Mouse (Mus musculus) liver, embryonic 14.5 days (tissue): Measurements from ENCODE around the gene Ndufaf8. TPM values are rescaled to one million over a fixed set of nuclear protein-coding genes. Genes with fewer than 3 reads are reported as not detected.

ENCODE experiments used
- ATAC-seq: fragments of 200-750 bp; cut with Nextera tagmentation; 2 replicates; pipeline ENCODE4 v1.8.0; 2017; ENCODE audit warnings: moderate number of reproducible peaks, mild to moderate bottlenecking, moderate library complexity; ENCODE audit not compliant: insufficient read depth
- DNase-seq, 3 experiments: peaks; one replicate each; pipeline ENCODE4 v3.0.0-alpha.2; 2012 to 2013; ENCODE audit warnings: low read depth in 3 of 3, low spot score in 3 of 3
- H3K27ac ChIP-seq: fragments of 300-500 bp; sonication (generic); 2 replicates; pipeline ENCODE4 v1.5.1; 2014; ENCODE audit warnings: moderate library complexity, mild to moderate bottlenecking, control low read depth, inconsistent platforms
- H3K27me3 ChIP-seq: fragments of 300-500 bp; sonication (generic); 2 replicates; pipeline ENCODE4 v1.6.1; 2014; ENCODE audit warnings: mild to moderate bottlenecking, low read length, moderate library complexity; ENCODE audit not compliant: control insufficient read depth, insufficient read depth
- H3K36me3 ChIP-seq: fragments of 300-500 bp; sonication (generic); replicated peaks from 2 replicates; pipeline ENCODE4 v1.6.1; 2014; ENCODE audit warnings: low read depth; ENCODE audit not compliant: control insufficient read depth, insufficient read depth
- H3K4me1 ChIP-seq, 2 experiments: fragments of 200-500 bp in 1 of 2; fragments of 300-500 bp in 1 of 2; sonication (generic) in 1 of 2; replicated peaks; 2 replicates each; pipeline ENCODE4 v1.6.1; 2012 to 2014; ENCODE audit warnings: antibody characterized with exemption in 1 of 2, inconsistent platforms in 1 of 2, low read length in 1 of 2; ENCODE audit not compliant: control insufficient read depth in 2 of 2, insufficient read depth in 2 of 2
- H3K4me2 ChIP-seq: fragments of 300-500 bp; sonication (generic); 2 replicates; pipeline ENCODE4 v1.6.1; 2014; ENCODE audit warnings: low read depth, mild to moderate bottlenecking, control low read depth, moderate library complexity
- H3K4me3 ChIP-seq, 2 experiments: fragments of 200-500 bp in 1 of 2; fragments of 300-500 bp in 1 of 2; sonication (generic) in 1 of 2; 2 replicates each; pipeline ENCODE4 v1.5.1; 2012 to 2014; ENCODE audit warnings: low read depth in 2 of 2, low read length in 2 of 2, mild to moderate bottlenecking in 2 of 2, control low read depth in 1 of 2, inconsistent platforms in 1 of 2, moderate library complexity in 1 of 2; ENCODE audit not compliant: insufficient read depth in 1 of 2
- H3K9ac ChIP-seq: fragments of 300-500 bp; sonication (generic); replicated peaks from 2 replicates; pipeline ENCODE4 v1.6.1; 2014; ENCODE audit warnings: mild to moderate bottlenecking, control low read depth, moderate library complexity
- H3K9me3 ChIP-seq: fragments of 300-500 bp; sonication (generic); 2 replicates; pipeline ENCODE4 v1.6.1; 2016; ENCODE audit warnings: low read length, mixed read lengths; ENCODE audit not compliant: control insufficient read depth
- CTCF ChIP-seq: IDR thresholded peaks from 2 replicates; pipeline ENCODE4 v1.5.1; 2016; ENCODE audit warnings: antibody characterized with exemption, low read depth, control low read depth
- EP300 ChIP-seq: IDR thresholded peaks from 2 replicates; pipeline ENCODE4 v1.6.1; 2016; ENCODE audit warnings: antibody characterized with exemption, low read depth
- WGBS: fragments of 180-500 bp; shearing (Covaris S2); extraction: QIAGEN DNeasy Blood & Tissue Kit; methylation state at CpG from one replicate; pipeline ENCODE4 v1.1.7; 2014; ENCODE audit not compliant: insufficient replicate concordance; 5-methylcytosine and 5-hydroxymethylcytosine counted together
- polyA plus RNA-seq, 2 experiments: library from polyadenylated mRNA; depleted of rRNA in 1 of 2; stranded (reverse) in 1 of 2; unstranded in 1 of 2; fragments of >200 nt; fragmentation: Nextera tagmentation in 1 of 2; extraction: Ambion mirVana in 1 of 2; gene quantifications; 2 replicates each; pipeline versions ENCODE4 v1.2.1 to v1.2.3; 2012 to 2014

Ndufaf8 gene
- polyA plus RNA-seq, 2 experiments = 20.3 to 52.9 TPM

- no peak overlapping the region for H3K4me3 ChIP-seq
- ATAC-seq (no peak), DNase-seq (no peak)
- H3K36me3 ChIP-seq = no peaks in the 10 kb centered on the region
- no peak overlapping the region for H3K27ac ChIP-seq
- no peaks in the 10 kb centered on the region for H3K4me1 ChIP-seq
- TF ChIP-seq CTCF = peak; percentile 86
- TF ChIP-seq EP300 = no peak
- H3K9me3 ChIP-seq = no peaks in the 10 kb centered on the region
- no peak overlapping the region for H3K9ac ChIP-seq
- WGBS = 36% methylated on average over 10 of the region's 10 CpGs
- no peak overlapping the region for H3K4me2 ChIP-seq
- H3K27me3 ChIP-seq = no peaks in the 10 kb centered on the region
Observed at GRCm38 (mm10) chr11:120065291-120065690, 33.4 kb upstream of the Ndufaf8 start.

- Histone ChIP-seq H3K9ac (no peak overlapping the region), H3K27me3 (no peaks in the 10 kb centered on the region), H3K4me3 (no peak overlapping the region), H3K4me1 (no peaks in the 10 kb centered on the region), H3K9me3 (no peaks in the 10 kb centered on the region), H3K36me3 (no peaks in the 10 kb centered on the region), H3K27ac (no peak overlapping the region), H3K4me2 (no peak overlapping the region)
- ATAC-seq (no peak), DNase-seq (no peak)
- whole genome bisulfite sequencing = 79% methylated on average over 17 of the region's 17 CpGs
- TF ChIP-seq CTCF (peak; percentile 41), EP300 (no peak)
Observed at GRCm38 (mm10) chr11:120067834-120068233, 30.9 kb upstream of the Ndufaf8 start.

GRCm38 (mm10) chr11:120069261-120069660 lies 29.5 kb upstream of the Ndufaf8 start:
- H3K4me2 ChIP-seq = no peak overlapping the region
- DNase-seq (no peak), ATAC-seq (no peak)
- H3K27ac ChIP-seq = no peak overlapping the region
- H3K27me3 ChIP-seq = no peaks in the 10 kb centered on the region
- H3K9me3 ChIP-seq = no peaks in the 10 kb centered on the region
- TF ChIP-seq CTCF = no peak
- no peak for TF ChIP-seq EP300
- H3K9ac ChIP-seq = no peak overlapping the region
- no peak overlapping the region for H3K4me3 ChIP-seq
- H3K4me1 ChIP-seq = no peaks in the 10 kb centered on the region
- no peaks in the 10 kb centered on the region for H3K36me3 ChIP-seq
- WGBS = 66% methylated on average over 11 of the region's 11 CpGs

- Histone ChIP-seq H3K36me3 (no peaks in the 10 kb centered on the region), H3K4me3 (no peak overlapping the region), H3K27me3 (no peaks in the 10 kb centered on the region), H3K9me3 (no peaks in the 10 kb centered on the region), H3K4me1 (no peaks in the 10 kb centered on the region), H3K27ac (no peak overlapping the region), H3K9ac (no peak overlapping the region), H3K4me2 (no peak overlapping the region)
- 76% methylated on average over 27 of the region's 27 CpGs for WGBS
- ATAC-seq (no peak), DNase-seq (no peak)
- no peak for TF ChIP-seq CTCF
Observed at GRCm38 (mm10) chr11:120070286-120070930, 28.3 kb upstream of the Ndufaf8 start.

GRCm38 (mm10) chr11:120071065-120071464 lies 27.7 kb upstream of the Ndufaf8 start:
- no peaks in the 10 kb centered on the region for H3K9me3 ChIP-seq
- no peak overlapping the region for H3K4me2 ChIP-seq
- TF ChIP-seq CTCF (no peak), EP300 (no peak)
- H3K27me3 ChIP-seq = no peaks in the 10 kb centered on the region
- ATAC-seq (no peak), DNase-seq (no peak)
- no peaks in the 10 kb centered on the region for H3K4me1 ChIP-seq
- no peaks in the 10 kb centered on the region for H3K36me3 ChIP-seq
- no peak overlapping the region for H3K4me3 ChIP-seq
- H3K27ac ChIP-seq = no peak overlapping the region
- no peak overlapping the region for H3K9ac ChIP-seq
- 62% methylated on average over 12 of the region's 12 CpGs for WGBS
